Mouse (Mus musculus) layer of hippocampus, postnatal 36 days (tissue): ENCODE data around the gene L2hgdh. TPM values are rescaled to one million over a fixed set of nuclear protein-coding genes. Genes with fewer than 3 reads are reported as not detected.

Source experiments
- DNase-seq, 2 experiments: peaks; one replicate each; pipeline ENCODE4 v3.0.0; 2022
- total RNA-seq, 2 experiments: library from RNA; stranded (reverse); gene quantifications; 2 replicates each; pipeline ENCODE4 v1.2.3; 2021

Gene L2hgdh
- total RNA-seq, 2 experiments from 2014 or later: 19.8 to 20.0 TPM

DNA sequence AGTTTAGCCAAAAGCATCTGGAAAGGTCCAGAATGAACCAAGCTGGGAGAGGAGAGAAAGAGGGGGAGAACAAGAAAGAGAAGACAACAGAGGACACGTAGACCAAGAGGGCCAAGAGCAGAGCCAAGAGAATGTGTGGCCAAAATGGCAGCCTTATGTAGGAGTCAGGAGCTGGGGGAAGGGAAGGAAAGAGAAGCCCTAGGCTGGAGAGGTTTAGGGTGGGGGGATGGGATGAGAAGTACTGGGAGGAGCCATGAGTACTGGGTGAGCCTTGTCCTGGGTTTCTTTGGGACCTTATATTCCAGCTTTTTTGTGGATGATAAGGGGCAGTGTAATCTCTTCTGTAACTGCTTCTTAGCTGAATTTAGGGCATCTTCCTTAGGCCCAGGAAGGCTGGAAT lies 4.6 kb upstream of the L2hgdh start:
- DNase-seq: no peak

DNA sequence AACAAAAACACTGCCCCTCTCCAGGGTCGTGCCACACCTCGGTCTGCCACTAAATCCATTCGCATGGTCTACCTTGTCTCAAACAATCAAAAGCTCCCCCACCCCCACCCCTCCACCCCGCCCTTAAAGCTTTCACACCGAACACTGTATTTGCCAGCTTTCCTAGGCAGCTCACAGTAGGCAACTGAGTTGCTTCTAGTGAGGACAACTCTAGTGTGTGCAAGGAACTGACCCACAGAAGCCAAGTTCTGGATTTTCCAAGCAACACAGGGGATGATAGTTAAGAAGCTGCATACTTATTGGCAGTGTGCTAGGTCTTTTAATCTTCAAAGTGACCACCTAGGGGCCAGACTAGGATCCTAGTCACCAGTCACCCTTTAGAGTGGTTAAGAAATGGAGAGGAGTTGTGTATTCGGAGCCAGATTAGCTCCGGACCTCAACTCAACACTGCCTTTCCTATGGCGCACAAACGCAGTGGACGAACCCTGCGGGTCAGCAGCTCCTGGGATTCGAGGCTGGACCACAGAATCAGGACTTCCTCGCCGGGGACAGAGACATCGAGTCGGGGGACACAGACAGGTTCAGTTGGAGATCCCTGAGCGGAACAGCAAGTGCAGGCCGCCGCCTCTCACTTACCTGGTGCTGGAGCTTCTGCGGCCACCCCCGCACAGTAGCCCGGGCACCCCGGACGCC lies 509 bp downstream of the L2hgdh start:
- DNase-seq: no peak

DNA sequence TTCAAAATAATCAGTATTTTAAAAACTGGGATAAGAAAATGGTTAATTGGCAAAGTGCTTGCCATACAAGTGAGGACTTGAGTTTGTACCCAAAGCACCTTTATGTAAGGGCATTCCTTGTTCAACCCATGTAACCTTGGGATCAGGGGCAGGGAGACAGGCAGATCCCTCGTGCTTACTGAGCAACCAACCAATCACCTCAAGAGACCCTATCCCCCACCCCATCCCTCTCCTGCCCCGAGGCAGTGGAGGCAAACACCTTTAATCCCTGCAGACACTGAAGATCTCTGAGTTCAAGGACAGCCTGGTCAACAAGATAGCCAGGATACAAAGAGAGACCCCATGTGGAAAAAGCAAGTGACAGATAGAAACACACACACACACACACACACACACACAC lies 1.3 kb downstream of the L2hgdh start:
- no peak for DNase-seq

DNA sequence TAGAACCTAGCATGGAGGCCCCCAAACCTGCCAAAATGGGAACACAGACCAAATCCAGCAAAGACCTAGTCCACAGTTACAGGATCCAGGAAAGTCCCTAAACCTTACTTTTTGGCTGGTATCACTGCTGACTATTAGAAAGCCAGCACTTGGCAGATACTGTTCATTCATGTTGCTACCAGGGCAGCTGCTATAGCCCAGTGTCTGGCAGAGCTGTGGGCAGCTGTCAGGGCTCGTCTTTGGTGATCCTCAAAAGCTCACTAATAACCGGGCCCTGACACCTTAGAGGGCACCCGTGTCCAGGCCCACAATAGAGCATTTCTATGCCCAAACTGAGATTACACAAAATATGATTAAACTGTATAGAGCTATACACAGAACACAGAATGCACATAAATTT lies 1.8 kb downstream of the L2hgdh start:
- no peak for DNase-seq

DNA sequence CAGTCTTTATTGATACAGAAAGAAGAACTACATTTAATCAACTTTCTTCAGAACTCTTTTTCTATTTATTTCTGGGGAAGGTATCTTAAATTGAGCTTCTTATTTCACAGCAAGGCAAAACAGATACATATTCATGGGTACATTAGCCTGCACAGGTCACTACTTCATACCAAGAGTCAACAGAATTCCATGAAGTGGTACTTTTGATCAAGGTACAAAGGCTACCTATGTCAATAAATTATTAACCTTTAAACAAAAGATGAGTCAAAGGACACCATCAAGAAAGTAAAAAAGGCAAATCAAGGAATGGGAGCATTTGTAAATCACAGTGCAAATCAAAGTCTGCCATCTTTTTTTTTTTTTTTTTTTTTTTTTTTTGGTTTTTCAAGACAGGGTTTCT lies 11.0 kb downstream of the L2hgdh start:
- no peak for DNase-seq

DNA sequence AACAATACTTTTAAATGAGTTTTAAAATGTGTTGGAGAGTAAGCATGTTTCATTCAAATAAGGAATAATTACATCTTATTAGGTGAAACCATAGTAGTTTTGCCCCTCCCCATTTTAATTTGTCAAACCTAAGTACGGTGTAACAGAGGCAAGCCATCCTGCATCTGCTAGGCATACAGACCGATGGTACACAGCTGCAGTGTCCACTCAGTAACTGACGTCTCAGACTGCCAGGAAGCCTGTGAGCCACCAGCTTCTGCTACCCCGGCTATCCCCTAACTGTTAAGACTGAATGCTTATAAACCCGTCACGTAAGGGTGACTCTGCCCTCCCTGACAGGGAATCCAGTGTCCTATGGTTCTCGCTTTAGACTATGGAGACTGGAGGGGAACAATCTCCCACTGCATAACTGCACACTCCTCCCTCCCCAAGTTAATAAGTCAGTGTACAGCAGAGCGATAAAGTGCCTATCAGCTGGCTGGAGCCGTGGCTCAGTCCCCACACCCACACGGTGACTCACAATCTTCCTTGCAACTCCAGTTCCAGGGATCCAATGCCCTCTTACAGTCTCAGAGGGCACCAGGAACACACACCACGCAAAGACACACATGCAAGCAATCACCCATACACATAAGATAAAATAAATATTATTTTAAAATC lies 19.7 kb downstream of the L2hgdh start:
- no peak for DNase-seq

DNA sequence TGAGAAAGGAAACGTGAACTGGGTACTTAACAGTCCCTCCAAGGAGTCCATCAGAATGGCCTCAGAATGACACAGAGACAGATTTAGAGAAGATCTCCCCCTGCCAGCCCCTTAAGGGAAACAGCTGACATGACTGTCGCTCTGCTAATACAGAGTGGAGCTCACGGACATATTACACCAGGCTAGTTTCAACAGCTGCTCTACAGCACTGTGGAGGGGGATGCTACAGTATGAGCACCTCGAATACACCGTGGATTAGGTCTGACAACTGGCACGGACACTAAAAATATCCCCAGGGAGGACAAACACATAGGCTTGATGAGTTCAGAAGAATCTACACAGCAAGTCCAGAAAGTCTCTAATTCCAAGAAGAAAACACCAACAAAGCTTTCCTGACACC lies 26.3 kb downstream of the L2hgdh start:
- DNase-seq: no peak

DNA sequence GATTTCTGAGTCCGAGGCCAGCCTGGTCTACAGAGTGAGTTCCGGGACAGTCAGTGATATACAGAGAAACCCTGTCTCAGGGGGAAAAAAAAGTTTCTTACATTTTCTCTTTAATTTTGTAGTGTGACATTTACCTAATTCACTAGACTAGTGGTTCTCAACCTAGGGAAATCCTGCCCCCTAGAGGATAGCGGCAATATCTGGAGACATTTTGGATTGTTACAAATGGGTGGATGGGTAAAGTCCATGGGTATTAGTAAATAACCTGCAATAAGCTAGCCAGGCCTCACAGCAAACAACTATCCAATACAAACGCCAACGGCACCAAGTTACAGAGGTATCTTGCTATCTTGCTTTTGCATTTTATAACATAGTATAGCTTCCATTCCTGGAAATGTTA lies 27.9 kb downstream of the L2hgdh start:
- DNase-seq: peak in 1 of 2 experiments; percentile 22

DNA sequence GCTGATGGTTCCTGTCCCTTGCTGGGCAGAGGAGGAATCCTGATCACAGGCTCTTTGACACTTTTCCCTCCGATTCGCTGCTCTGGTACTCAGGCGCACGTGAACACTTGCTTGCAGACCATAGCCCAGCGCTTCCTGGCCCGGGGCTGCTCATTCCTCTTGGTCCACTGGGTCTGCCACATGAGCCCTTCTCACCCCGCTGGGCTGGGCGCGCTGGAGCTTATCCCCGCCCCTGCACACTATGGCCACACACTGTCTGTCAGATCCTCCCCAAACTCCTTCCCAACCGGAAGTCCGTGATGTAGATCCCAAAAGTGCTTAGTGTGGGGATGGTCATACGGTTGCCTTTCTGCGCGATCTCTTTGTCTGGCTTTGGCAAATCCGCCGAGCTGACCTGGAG lies 31.2 kb downstream of the L2hgdh start:
- DNase-seq: no peak

DNA sequence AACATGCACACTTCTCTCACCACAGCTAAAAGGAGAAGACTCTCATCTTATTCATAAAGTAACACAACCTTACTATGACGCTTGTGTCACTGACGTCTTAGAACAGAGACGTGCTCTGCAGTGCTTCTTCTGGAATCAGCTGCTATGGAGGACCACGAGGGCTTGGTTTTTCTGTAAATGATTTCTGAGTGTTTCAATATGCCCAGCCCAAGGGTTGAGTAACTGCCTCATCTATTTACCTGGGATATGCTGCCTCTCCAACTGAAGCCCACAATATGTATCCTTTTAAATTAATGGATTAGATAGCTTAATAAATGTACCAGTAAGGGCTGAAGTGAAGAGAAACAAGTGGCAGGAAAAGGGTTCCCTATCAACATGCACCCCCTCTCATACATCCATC lies 34.0 kb downstream of the L2hgdh start:
- no peak for DNase-seq

DNA sequence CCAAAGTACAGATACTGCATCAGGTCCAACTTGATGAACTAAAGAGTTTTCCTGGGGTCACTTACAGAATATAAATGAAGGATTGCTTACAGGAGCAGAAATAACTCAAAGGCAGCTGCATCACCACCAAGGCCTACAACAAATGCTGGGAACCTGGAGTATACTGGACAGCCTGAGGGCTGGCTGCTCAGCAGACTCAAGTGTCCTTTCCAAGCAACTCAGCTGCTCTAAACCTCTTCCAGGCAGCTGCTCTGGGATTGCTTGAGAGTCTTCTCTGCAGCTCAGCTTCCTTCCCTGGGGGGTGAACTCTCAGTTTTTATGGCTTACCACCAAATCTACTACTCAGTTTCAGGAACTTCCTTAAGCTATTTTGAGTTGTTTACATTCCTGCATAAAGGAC lies 35.6 kb downstream of the L2hgdh start:
- no peak for DNase-seq

DNA sequence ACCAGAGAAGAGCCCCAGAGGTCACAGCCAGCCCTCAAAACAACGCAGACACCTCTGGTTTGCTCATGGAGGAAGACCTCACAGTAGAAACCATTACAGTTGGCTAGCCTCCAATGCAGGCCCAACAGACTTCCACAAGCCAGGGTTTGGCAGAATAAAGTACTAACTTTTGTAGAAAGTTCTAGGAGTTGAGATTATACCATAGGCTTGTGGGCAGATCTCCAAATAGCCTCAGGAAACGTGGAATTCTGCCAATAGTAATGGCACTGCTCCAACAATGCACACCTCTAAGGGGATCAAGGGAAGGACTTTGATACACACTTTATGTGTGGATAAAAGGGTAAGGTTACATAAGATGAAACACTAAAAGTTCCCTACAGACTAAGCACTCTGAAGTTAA lies 36.3 kb downstream of the L2hgdh start:
- no peak for DNase-seq

DNA sequence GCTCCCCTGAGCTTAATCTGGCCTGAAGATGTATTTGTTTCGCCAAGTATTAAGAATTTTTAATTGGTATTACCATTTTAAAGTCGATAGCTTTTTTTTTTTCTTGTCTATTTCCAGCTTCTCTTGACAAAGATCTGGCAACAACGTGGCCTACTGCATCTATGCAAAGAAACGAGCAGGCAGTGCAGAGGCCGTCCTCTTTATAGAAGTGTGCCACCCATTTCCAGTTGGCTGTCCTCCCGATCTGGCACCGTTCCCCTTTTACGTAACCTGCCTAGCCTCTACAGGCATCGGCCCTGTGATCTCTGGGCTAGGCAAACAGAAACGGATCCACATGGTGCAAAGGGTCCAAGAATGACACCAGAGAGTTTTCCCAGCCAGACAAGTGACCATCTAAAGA lies 41.1 kb downstream of the L2hgdh start:
- DNase-seq: peak; percentile 47 to 48

DNA sequence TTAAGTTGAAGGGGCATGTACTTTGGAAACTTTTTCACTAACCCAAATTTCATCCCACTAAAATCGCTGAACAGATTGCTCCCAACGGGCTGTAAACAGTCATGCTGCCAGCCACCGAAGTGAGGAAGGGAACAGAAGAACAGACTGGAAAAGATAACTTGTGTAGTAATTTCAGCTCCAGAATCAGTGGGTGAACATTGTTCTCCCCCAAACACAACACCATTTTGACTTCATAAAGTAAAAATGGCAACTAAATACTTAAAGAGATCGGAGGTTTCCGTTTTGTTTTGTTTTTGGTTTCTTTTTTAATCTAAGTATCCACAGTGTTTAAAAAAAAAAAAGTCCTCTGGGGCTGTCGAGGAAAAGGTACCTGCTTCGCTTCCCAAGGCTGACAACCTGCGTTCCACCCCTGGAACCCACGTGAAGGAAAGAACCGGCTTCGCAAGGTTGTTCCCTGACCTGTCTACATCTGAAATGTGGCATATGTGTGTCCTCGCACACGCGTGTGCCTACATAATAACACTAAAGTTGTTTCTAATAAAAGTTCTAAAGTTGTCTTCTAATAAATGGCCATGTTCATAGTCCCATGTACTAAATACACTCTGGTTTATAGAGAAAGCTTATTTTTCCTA lies 41.8 kb downstream of the L2hgdh start:
- DNase-seq: peak; percentile 12 to 29

DNA sequence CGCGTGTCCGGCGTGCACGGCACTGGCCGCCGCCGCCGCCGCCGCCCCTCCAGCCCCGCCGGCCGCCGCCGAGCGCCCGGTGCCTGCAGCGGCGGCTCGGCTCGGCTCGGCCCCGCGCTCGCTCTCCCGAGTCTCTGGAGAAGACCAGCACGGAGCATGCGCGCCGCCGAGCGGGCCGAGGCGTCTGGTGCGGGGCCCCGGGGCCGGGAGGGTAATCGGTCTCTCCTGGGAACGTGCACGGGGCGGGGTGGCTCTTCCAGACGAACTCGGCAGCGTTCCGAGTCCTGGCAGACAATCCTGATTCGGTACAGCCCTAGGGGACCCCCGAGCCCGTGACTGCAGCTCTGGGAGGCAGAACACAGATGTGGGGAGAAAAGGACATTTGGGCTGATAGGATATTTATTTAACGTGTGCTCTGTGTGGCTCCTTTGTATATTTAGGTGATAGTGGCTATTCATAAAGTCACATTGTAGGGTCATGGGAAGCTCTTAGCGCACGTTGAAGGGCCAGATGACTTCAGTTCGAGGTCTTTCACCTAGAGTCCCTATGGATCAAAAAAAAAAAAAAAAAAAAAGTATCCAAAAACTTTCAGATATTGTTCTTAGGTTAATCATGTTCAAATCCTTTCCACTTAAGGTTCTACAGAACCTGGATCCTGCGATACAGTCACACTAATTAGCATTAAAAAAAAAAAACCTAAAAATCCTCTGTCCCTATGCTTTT lies 42.4 kb downstream of the L2hgdh start:
- peak; percentile 73 to 82 for DNase-seq

DNA sequence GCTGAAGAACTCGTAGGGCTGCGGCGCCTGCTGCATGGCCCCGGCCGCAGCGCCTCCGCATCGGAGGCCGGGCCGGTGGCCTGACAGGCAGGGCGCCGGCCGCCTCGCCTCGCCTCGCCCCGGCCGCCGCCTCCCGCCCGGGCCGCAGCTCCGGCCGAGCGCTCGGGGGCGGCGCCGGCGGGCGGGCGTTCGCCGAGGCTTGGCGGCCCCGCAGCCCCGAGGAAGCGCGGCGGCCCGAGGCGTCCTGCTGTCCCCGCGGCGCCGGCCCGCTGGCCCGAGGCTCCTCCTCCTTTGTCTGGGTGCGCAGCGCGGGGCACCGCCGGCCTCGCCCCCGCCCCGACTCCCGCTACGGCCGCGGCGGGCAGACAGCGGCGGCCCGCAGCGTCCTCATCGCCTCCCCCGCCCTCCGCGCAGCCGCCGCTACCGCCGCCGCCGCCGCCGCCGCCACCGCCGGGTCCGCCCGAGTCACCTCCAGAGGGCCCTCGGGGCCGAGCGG lies 43.1 kb downstream of the L2hgdh start, which contains the start of gene Sos2:
Gene Sos2, minus strand, starts transcription at position 287 of the 496 bp plus-strand sequence.
- peak; percentile 46 to 62 for DNase-seq

DNA sequence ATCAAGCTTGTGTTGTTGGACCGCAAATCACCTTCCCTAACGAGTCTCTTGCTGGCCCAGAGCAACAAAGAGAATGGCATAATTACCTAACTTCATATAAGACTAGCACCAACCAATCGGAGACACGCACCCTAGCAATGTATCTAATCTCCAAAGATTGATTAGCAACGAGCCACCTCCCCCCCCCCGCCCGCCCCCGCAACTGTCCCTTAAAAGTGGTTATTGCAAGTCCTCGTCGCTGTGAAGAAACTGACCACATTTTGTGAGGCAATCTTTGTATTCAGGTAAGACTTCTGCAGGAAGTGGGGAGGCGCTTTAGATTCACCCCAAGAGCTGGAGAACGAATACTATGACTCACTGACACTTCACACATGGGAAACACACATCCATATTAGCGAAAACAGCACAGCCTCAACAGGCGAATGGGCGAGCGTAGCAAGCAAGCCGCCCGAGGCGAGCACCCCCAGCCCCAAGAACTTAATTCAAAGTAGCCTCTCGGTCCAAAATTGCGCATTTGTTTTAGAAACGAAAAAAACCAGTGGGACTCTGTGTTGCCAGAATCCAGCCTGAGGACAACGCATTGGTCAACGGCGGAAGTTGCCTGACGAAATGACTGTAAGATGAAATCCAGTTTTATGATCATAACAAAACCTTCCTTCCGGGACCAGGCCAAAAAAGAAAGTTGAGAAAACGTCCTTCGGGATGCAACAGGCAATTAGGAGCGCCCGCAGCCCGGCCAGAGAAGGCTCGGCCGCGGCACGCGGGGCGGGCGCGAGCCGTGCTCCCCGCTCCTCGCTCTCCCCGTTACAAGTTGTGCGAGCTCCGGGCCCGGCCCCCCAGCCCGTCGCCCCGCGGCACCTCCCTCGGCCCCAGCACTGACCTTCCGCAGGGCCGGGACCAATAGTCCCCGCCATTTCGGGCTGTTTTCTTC lies 43.8 kb downstream of the L2hgdh start:
- DNase-seq: peak; percentile 23 to 27

DNA sequence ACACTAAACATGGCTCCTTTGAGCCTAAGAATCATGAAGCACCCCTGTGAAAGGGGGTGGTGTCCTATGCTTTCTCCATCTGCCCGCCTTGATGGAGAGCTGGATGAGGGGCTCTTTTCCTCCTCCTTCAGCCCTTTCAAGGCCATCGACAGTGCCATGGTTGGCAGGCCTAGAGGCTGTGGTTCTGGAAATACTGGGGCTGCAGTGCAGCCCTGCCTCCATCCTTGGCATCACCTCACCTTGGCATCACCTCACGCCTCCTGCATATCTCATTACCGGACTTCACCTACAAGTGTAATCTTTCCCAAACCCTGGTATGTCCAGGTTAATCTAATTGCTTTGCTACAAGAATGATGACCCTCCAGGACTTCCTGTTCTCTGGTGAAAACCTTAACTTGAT lies 48.5 kb downstream of the L2hgdh start:
- no peak for DNase-seq

DNA sequence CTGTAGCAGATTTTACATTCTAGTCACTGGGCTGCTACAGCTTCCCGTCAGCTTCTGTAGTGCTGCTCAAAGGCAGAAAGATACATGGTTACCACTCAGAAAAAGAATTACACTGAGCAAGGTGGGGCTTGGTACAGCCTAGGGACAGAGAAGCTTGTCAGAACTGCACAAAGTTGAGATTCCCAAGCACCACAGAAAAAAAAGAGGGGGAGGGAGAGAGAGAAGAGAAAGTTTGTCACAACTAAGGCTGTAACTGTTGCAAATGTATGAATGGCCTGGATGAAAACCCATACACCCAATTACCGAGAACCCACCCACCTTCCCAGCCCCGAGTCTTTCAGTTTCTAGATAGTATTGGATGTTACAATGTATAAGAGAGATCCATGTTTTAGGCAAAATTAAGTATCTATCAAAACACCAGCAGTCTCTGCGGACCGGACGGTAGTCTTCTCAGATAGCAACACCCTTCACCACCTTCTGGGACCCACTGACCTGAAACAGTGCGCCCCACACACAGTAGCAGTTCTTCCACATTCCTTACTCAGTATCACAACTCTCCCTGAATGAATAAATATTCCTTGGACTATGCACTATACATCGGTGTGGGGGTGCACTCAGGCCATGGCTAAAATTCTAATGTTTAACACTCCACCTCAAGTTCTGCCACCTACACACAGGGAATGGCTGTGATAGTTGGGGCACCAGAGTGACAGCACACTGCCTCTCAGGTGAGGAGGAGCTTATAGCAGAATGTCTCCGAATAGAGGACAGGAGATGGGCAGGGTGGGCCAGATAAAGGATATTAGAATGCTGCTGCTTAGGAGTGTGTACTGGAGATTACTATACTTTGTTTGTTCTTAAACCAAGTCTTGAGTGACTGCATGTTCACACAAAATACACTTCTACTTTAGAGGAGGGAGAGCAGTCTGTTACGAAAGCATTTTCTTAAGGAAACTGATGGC lies 49.8 kb downstream of the L2hgdh start:
- DNase-seq: no peak

DNA sequence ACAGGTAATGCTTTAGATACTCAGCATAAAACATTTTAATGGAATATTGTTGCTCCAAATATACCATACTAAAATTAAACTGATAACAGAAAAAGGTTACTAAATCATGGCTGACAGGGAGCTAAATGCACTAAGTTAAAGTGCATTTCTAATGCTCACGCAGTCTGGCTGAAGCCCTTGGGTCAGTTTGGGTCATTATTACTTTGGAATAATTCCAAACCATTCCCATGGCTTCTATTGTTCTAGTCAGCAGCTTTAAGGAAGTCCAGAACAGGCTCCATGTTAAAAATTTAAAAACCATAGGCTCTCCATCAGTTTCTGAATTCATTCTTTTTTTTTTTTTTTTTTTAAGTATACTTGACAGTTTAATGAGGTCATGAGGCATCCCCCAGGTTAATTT lies 50.5 kb downstream of the L2hgdh start:
- no peak for DNase-seq

DNA sequence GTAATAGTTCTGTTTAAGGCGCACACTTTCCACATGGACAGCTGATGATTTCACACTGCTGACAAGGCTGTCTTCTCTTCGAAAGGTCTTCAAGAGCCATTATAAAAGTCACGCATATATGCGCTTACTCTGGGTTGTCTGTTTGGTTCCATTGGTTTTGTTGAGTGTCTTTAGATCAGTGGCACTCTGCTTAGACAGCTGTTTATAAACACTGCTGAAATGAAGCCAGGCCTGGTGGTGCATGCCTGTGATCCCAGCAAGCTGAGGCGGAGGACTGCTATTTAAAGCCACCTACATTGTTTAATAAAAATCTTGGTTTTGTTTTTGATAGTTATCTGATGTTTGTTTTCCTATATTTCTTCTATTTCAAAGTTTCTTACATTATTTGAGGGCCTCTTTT lies 58.0 kb downstream of the L2hgdh start:
- DNase-seq: no peak
